10 mouse cellular contexts compared by ENCODE assay signal in the genomic region with DNA sequence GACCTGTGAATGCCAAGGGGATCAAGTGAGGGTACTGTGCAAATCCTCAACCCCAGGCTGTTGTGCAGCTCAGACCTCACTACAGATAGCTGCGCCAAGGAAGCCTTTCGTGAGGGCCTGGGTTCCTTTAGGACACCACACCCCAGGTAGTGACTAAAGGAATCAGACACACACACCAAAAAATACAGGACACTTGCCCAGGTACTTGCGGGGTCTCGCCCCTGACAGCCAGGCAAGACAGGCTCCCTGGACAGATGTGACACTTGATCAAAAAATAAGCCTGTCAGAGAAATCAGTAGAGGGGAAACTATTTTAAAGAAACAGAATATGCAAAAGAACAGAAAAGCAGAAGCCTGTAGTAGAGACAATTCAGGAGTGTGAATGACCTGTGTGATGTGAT. TPM values are rescaled to one million over a fixed set of nuclear protein-coding genes. Genes with fewer than 3 reads are reported as not detected.
DNase-seq lines count a peak whose midpoint lies in the region; ATAC-seq and TF ChIP-seq lines count a peak whose summit lies in the region.
"Had no signal": no experiment of that assay in that cellular context is flagged by ENCODE, and none has a peak within 500 bp of the region (broad histone marks: within the 10 kb centered on the region; RNA-seq: fewer than 3 reads in every experiment).

No protein-coding gene starts in this region.

- H3K27me3 ChIP-seq in heart, embryonic 11.5 days (ENCODE audit: control insufficient read depth, insufficient read depth, low read length), result peaks cover 6% of the 10 kb centered on the region
- H3K27me3 ChIP-seq in MEL (ENCODE audit: control insufficient read depth in 1 of 2, insufficient read depth in 2 of 2, low read length in 2 of 2), result no peaks in the 10 kb centered on the region
- H3K27me3 ChIP-seq in hindbrain, embryonic 13.5 days, result 0 out of 2 replicates have a peak, but pooled peaks cover 7% of the 10 kb centered on the region
- peaks cover 25% of the 10 kb centered on the region for H3K27me3 ChIP-seq in midbrain, embryonic 10.5 days (ENCODE audit: low read depth, poor library complexity, severe bottlenecking)

- peaks cover 2% of the 10 kb centered on the region; the same call in 1 of the 2 replicates for H3K79me2 ChIP-seq in MEL (ENCODE audit: control insufficient read depth, insufficient read depth, low read length, poor library complexity)

- H3K9ac ChIP-seq in heart, embryonic 11.5 days (ENCODE audit: low read depth, low read length), result peak overlapping the region; percentile 84; the same call in 1 of the 2 replicates
- H3K9ac ChIP-seq in MEL (ENCODE audit: control insufficient read depth, low read depth, low read length, poor library complexity, severe bottlenecking), result peak overlapping the region; percentile 68; the same call in 1 of the 2 replicates
- H3K9ac ChIP-seq in hindbrain, embryonic 13.5 days, result peak overlapping the region; percentile 77; the same call in 1 of the 2 replicates

- peaks cover 18% of the 10 kb centered on the region for H3K36me3 ChIP-seq in heart, embryonic 11.5 days (ENCODE audit: control insufficient read depth, insufficient read depth, low read length)
- H3K36me3 ChIP-seq in MEL (ENCODE audit: control insufficient read depth in 1 of 2, insufficient read depth in 2 of 2, low read length in 2 of 2), result peaks cover 2 to 4% of the 10 kb centered on the region in 2 experiments; a peak in 2 of 4 replicates
- peaks cover 26% of the 10 kb centered on the region for H3K36me3 ChIP-seq in hindbrain, embryonic 13.5 days
- peaks cover 36% of the 10 kb centered on the region for H3K36me3 ChIP-seq in midbrain, embryonic 10.5 days

- H3K4me1 ChIP-seq in heart, embryonic 11.5 days (ENCODE audit: control insufficient read depth, insufficient read depth, low read length), result peaks cover 23% of the 10 kb centered on the region
- H3K4me1 ChIP-seq in MEL (ENCODE audit: control insufficient read depth in 1 of 2, insufficient read depth in 2 of 2, low read length in 2 of 2), result peaks cover 0 to 11% of the 10 kb centered on the region in 2 experiments; a peak in 2 of 4 replicates
- H3K4me1 ChIP-seq in hindbrain, embryonic 13.5 days (replicated peaks), result peaks cover 41% of the 10 kb centered on the region
- peaks cover 51% of the 10 kb centered on the region for H3K4me1 ChIP-seq in midbrain, embryonic 10.5 days

- no peak overlapping the region for H3K27ac ChIP-seq in heart, embryonic 11.5 days (ENCODE audit: low read depth, low read length)
- H3K27ac ChIP-seq in MEL (ENCODE audit: control insufficient read depth, low read depth, low read length), result no peak overlapping the region
- no peak overlapping the region for H3K27ac ChIP-seq in hindbrain, embryonic 13.5 days
- H3K27ac ChIP-seq in midbrain, embryonic 10.5 days (replicated peaks), result peak overlapping the region; percentile 98; the same call in 1 of the 2 replicates
- H3K27ac ChIP-seq in left cerebral cortex, adult 2 months, result no peak overlapping the region

- DNase-seq in heart, adult 9 months (ENCODE audit: low spot score in 2 of 2), result no peak
- DNase-seq in MEL (ENCODE audit: low read depth, low spot score), result no peak
- no peak for DNase-seq in midbrain, embryonic 10.5 days (ENCODE audit: low spot score)
- DNase-seq in layer of hippocampus, adult 8-10 months (ENCODE audit: low spot score in 2 of 2), result no peak
- DNase-seq in left cerebral cortex, adult 2 months (ENCODE audit: extremely low spot score in 1 of 2, low spot score in 2 of 2), result no peak
- no peak for DNase-seq in adrenal gland, postnatal 36 days
- DNase-seq: adrenal gland, postnatal 25 days; lung, postnatal 14 days had no signal

- TF ChIP-seq POLR2A in MEL (IDR thresholded peaks at IDR 0.05; ENCODE audit: control insufficient read depth in 1 of 2, insufficient read depth in 1 of 2, low read depth in 1 of 2, low read length in 2 of 2, poor library complexity in 1 of 2), result no peak

- ATAC-seq in heart, embryonic 11.5 days (replicated peaks; ENCODE audit: insufficient number of reproducible peaks, low FRiP score, low TSS enrichment), result no peak
- ATAC-seq in hindbrain, embryonic 13.5 days (ENCODE audit: low FRiP score), result no peak

- no peak for TF ChIP-seq CTCF in MEL (IDR thresholded peaks at IDR 0.05 in 2 of 3, conservative IDR thresholded peaks at IDR 0.05 in 1 of 3; ENCODE audit: control insufficient read depth in 1 of 3, insufficient read depth in 1 of 3, low read depth in 2 of 3, low read length in 3 of 3, poor library complexity in 1 of 3, severe bottlenecking in 1 of 3)
- no peak for TF ChIP-seq CTCF in left cerebral cortex, adult 2 months (IDR thresholded peaks at IDR 0.05)

- no peak for TF ChIP-seq EP300 in MEL (IDR thresholded peaks at IDR 0.05; ENCODE audit: low read depth in 1 of 2, low read length in 2 of 2)

- H3K9me3 ChIP-seq in heart, embryonic 11.5 days (replicated peaks; ENCODE audit: control insufficient read depth, low read length), result no peaks in the 10 kb centered on the region
- H3K9me3 ChIP-seq in MEL (replicated peaks; ENCODE audit: insufficient read depth, low read length), result no peaks in the 10 kb centered on the region
- no peaks in the 10 kb centered on the region for H3K9me3 ChIP-seq in hindbrain, embryonic 13.5 days
- no peaks in the 10 kb centered on the region for H3K9me3 ChIP-seq in midbrain, embryonic 10.5 days (replicated peaks)

- no peak for TF ChIP-seq RAD21 in MEL (IDR thresholded peaks at IDR 0.05; ENCODE audit: low read depth, low read length)

- WGBS in heart, embryonic 11.5 days (ENCODE audit: insufficient replicate concordance), result 72% methylated on average over 4 of the region's 4 CpGs
- 82% methylated on average over 4 of the region's 4 CpGs for WGBS in hindbrain, embryonic 13.5 days
- 85% methylated on average over 4 of the region's 4 CpGs for WGBS in midbrain, embryonic 10.5 days

- peak overlapping the region; percentile 70 for H3K4me3 ChIP-seq in heart, embryonic 11.5 days (ENCODE audit: low read depth, low read length)
- H3K4me3 ChIP-seq in MEL (ENCODE audit: control insufficient read depth in 1 of 2, insufficient read depth in 1 of 2, low read depth in 2 of 2, low read length in 2 of 2), result no peak overlapping the region
- peak overlapping the region; percentile 65 for H3K4me3 ChIP-seq in hindbrain, embryonic 13.5 days
- H3K4me3 ChIP-seq in midbrain, embryonic 10.5 days, result peak overlapping the region; percentile 77
- H3K4me3 ChIP-seq in left cerebral cortex, adult 2 months, result no peak overlapping the region

- H3K4me2 ChIP-seq in heart, embryonic 11.5 days, result peak overlapping the region; percentile 94
- peak overlapping the region; percentile 80 for H3K4me2 ChIP-seq in hindbrain, embryonic 13.5 days

- intact Hi-C loops in left cerebral cortex, adult 2 months (cut with DNase I), result loop anchor here (2.0 to 5.0 kb wide), 4 partner anchors 34 to 189 kb away; a partner anchor contains a TSS

RNA-seq across cellular contexts. Expression of a gene that starts 1.0 kb away (rescaled TPM):
- polyA plus RNA-seq in heart, embryonic 11.5 days (2014; fragmentation: Nextera tagmentation; extraction: Ambion mirVana), result 17.6 and 18.0 TPM in 2 replicates
- total RNA-seq in MEL (2012; rRNA removed), result 3.9 and 4.7 TPM in 2 replicates
- polyA plus RNA-seq in MEL (2012; ENCODE audit: insufficient read depth in 1 of 2, insufficient read length in 2 of 2, low read depth in 1 of 2, low replicate concordance in 2 of 2, missing spikeins in 1 of 2), result 1 to 10 TPM in 1 of 2 experiments, not detected in 1; 9.3 TPM
- 12.1 and 12.4 TPM in 2 replicates for polyA plus RNA-seq in hindbrain, embryonic 13.5 days (2015; fragmentation: Nextera tagmentation; extraction: Ambion mirVana)
- polyA plus RNA-seq in midbrain, embryonic 10.5 days (2016; fragmentation: Nextera tagmentation; extraction: Ambion mirVana), result 24.2 and 28.1 TPM in 2 replicates
- total RNA-seq in layer of hippocampus, adult 8-10 months (2022), result 1 to 10 TPM in 2 of 4 experiments, under 1 TPM in 2; 0.82 to 1.5 (median 1.0) TPM
- 1 to 10 TPM in 1 of 2 experiments, under 1 TPM in 1; 0.86 to 1.7 TPM for total RNA-seq in left cerebral cortex, adult 2 months (2021)
- total RNA-seq in adrenal gland, postnatal 36 days (2021), result 1 to 10 TPM; 2.9 to 3.0 TPM

RNA-seq across cellular contexts. Expression of a gene that starts 6.9 kb away (rescaled TPM):
- 56.3 and 64.3 TPM in 2 replicates for polyA plus RNA-seq in heart, embryonic 11.5 days (2014; fragmentation: Nextera tagmentation; extraction: Ambion mirVana)
- total RNA-seq in MEL (2012; rRNA removed), result 74.3 and 75.8 TPM in 2 replicates
- 10 to 100 TPM in 1 of 2 experiments, not detected in 1; 71.0 TPM for polyA plus RNA-seq in MEL (2012; ENCODE audit: insufficient read depth in 1 of 2, insufficient read length in 2 of 2, low read depth in 1 of 2, low replicate concordance in 2 of 2, missing spikeins in 1 of 2)
- 95.9 and 102 TPM in 2 replicates for polyA plus RNA-seq in hindbrain, embryonic 13.5 days (2015; fragmentation: Nextera tagmentation; extraction: Ambion mirVana)
- polyA plus RNA-seq in midbrain, embryonic 10.5 days (2016; fragmentation: Nextera tagmentation; extraction: Ambion mirVana), result 72.7 and 82.3 TPM in 2 replicates
- 10 to 100 TPM; 75.4 to 84.1 (median 80.8) TPM for total RNA-seq in layer of hippocampus, adult 8-10 months (2022)
- 10 to 100 TPM; 83.8 to 87.0 TPM for total RNA-seq in left cerebral cortex, adult 2 months (2021)
- 10 to 100 TPM; 56.9 to 63.8 TPM for total RNA-seq in adrenal gland, postnatal 36 days (2021)

RNA-seq across cellular contexts. Expression of a gene that starts 8.3 kb away (rescaled TPM):
- polyA plus RNA-seq in heart, embryonic 11.5 days (2014; fragmentation: Nextera tagmentation; extraction: Ambion mirVana), result 428 and 447 TPM in 2 replicates
- total RNA-seq in MEL (2012; rRNA removed), result 203 and 263 TPM in 2 replicates
- 100 to 1,000 TPM in 1 of 2 experiments, not detected in 1; 630 TPM for polyA plus RNA-seq in MEL (2012; ENCODE audit: insufficient read depth in 1 of 2, insufficient read length in 2 of 2, low read depth in 1 of 2, low replicate concordance in 2 of 2, missing spikeins in 1 of 2)
- polyA plus RNA-seq in hindbrain, embryonic 13.5 days (2015; fragmentation: Nextera tagmentation; extraction: Ambion mirVana), result 300 and 307 TPM in 2 replicates
- 494 and 539 TPM in 2 replicates for polyA plus RNA-seq in midbrain, embryonic 10.5 days (2016; fragmentation: Nextera tagmentation; extraction: Ambion mirVana)
- 100 to 1,000 TPM; 133 to 152 (median 139) TPM for total RNA-seq in layer of hippocampus, adult 8-10 months (2022)
- 100 to 1,000 TPM; 161 to 170 TPM for total RNA-seq in left cerebral cortex, adult 2 months (2021)
- 100 to 1,000 TPM; 149 to 154 TPM for total RNA-seq in adrenal gland, postnatal 36 days (2021)

RNA-seq across cellular contexts. Expression of a gene that starts 33.9 kb away (rescaled TPM):
- polyA plus RNA-seq in heart, embryonic 11.5 days (2014; fragmentation: Nextera tagmentation; extraction: Ambion mirVana), result 72.5 and 90.8 TPM in 2 replicates
- 132 and 145 TPM in 2 replicates for total RNA-seq in MEL (2012; rRNA removed)
- 100 to 1,000 TPM in 1 of 2 experiments, 10 to 100 TPM in 1; 86.1 to 239 TPM for polyA plus RNA-seq in MEL (2012; ENCODE audit: insufficient read depth in 1 of 2, insufficient read length in 2 of 2, low read depth in 1 of 2, low replicate concordance in 2 of 2, missing spikeins in 1 of 2)
- polyA plus RNA-seq in hindbrain, embryonic 13.5 days (2015; fragmentation: Nextera tagmentation; extraction: Ambion mirVana), result 55.2 and 57.1 TPM in 2 replicates
- polyA plus RNA-seq in midbrain, embryonic 10.5 days (2016; fragmentation: Nextera tagmentation; extraction: Ambion mirVana), result 105 and 107 TPM in 2 replicates
- total RNA-seq in layer of hippocampus, adult 8-10 months (2022), result 10 to 100 TPM; 56.6 to 72.8 (median 65.0) TPM
- 10 to 100 TPM; 57.8 to 60.4 TPM for total RNA-seq in left cerebral cortex, adult 2 months (2021)
- 100 to 1,000 TPM; 114 to 118 TPM for total RNA-seq in adrenal gland, postnatal 36 days (2021)

RNA-seq across cellular contexts. Expression of a gene that starts 40.9 kb away (rescaled TPM):
- polyA plus RNA-seq in heart, embryonic 11.5 days (2014; fragmentation: Nextera tagmentation; extraction: Ambion mirVana), result 0.15 and 0.31 TPM in 2 replicates
- 14.4 TPM in 2 replicates for total RNA-seq in MEL (2012; rRNA removed)
- 10 to 100 TPM in 1 of 2 experiments, not detected in 1; 20.5 TPM for polyA plus RNA-seq in MEL (2012; ENCODE audit: insufficient read depth in 1 of 2, insufficient read length in 2 of 2, low read depth in 1 of 2, low replicate concordance in 2 of 2, missing spikeins in 1 of 2)
- polyA plus RNA-seq in hindbrain, embryonic 13.5 days (2015; fragmentation: Nextera tagmentation; extraction: Ambion mirVana), result 0.21 and 0.29 TPM in 2 replicates
- 0.41 and 0.52 TPM in 2 replicates for polyA plus RNA-seq in midbrain, embryonic 10.5 days (2016; fragmentation: Nextera tagmentation; extraction: Ambion mirVana)
- 10 to 100 TPM; 86.8 to 97.9 (median 95.0) TPM for total RNA-seq in layer of hippocampus, adult 8-10 months (2022)
- total RNA-seq in left cerebral cortex, adult 2 months (2021), result 10 to 100 TPM; 52.4 to 58.2 TPM
- total RNA-seq in adrenal gland, postnatal 36 days (2021), result under 1 TPM; 0.49 to 0.86 TPM

Comparison
In these comparisons a context has a peak if more than half of its experiments do, and no peak if none do; other contexts are left out.
1. H3K4me3 ChIP-seq: peak in heart, embryonic 11.5 days (single experiment), hindbrain, embryonic 13.5 days (single experiment) and midbrain, embryonic 10.5 days (single experiment); none in MEL (0 of 2) and left cerebral cortex, adult 2 months (single experiment).
2. Peak in every context shown above with its lines, with median percentiles within 50 percentile points of each other: H3K9ac ChIP-seq.